8 mouse cellular contexts compared by ENCODE assay signal in genomic region chr9:20519949-20520348, GRCm38 (mm10). TPM values are rescaled to one million over a fixed set of nuclear protein-coding genes. Genes with fewer than 3 reads are reported as not detected.
DNase-seq lines count a peak whose midpoint lies in the region; ATAC-seq and TF ChIP-seq lines count a peak whose summit lies in the region.

No protein-coding gene starts in this region.

- ATAC-seq in hindbrain, embryonic 16.5 days: no peak

- peak overlapping the region; percentile 3; the same call in 1 of the 2 replicates for H3K9ac ChIP-seq in hindbrain, embryonic 16.5 days (ENCODE audit: low read depth, low read length)

- H3K27me3 ChIP-seq in hindbrain, embryonic 16.5 days (replicated peaks; ENCODE audit: control insufficient read depth, insufficient read depth, low read length): no peaks in the 10 kb centered on the region
- no peaks in the 10 kb centered on the region for H3K27me3 ChIP-seq in myocyte (ENCODE audit: control insufficient read depth, insufficient read depth, insufficient read length)

- WGBS in lung, adult 2 months: 36% methylated on average over 4 of the region's 4 CpGs
- WGBS in hindbrain, embryonic 16.5 days: 11% methylated on average over 4 of the region's 4 CpGs

- H3K79me2 ChIP-seq in myocyte (ENCODE audit: control insufficient read depth, insufficient read depth): peaks cover 60% of the 10 kb centered on the region

- H3ac ChIP-seq in myocyte (ENCODE audit: control insufficient read depth, insufficient read length): no peak overlapping the region

- H3K4me3 ChIP-seq in lung, adult 2 months (replicated peaks; ENCODE audit: extremely low read depth, low read depth, low read length): peak overlapping the region; percentile 58
- H3K4me3 ChIP-seq in cortical plate, adult 2 months (ENCODE audit: insufficient read depth, low read length): peak overlapping the region; percentile 32
- peak overlapping the region; percentile 45 for H3K4me3 ChIP-seq in hindbrain, embryonic 16.5 days (ENCODE audit: low read length)
- H3K4me3 ChIP-seq in myocyte: peak overlapping the region; percentile 83

- TF ChIP-seq POLR2A in lung, adult 2 months (IDR thresholded peaks at IDR 0.05; ENCODE audit: borderline replicate concordance, extremely low read depth, low read depth, low read length): no peak
- no peak for TF ChIP-seq POLR2A in cortical plate, adult 2 months (IDR thresholded peaks at IDR 0.05; ENCODE audit: extremely low read depth, insufficient read depth, low read length)
- no peak for TF ChIP-seq POLR2A in myocyte (IDR thresholded peaks at IDR 0.05; ENCODE audit: insufficient read length, low read depth)

- peak overlapping the region; percentile 77 for H3K4me2 ChIP-seq in hindbrain, embryonic 16.5 days (ENCODE audit: low read length)
- H3K4me2 ChIP-seq in myocyte (ENCODE audit: low read depth): peak overlapping the region; percentile 86

- H3K4me1 ChIP-seq in lung, adult 2 months (ENCODE audit: control insufficient read depth, insufficient read depth, low read length): peaks cover 7% of the 10 kb centered on the region
- peaks cover 3% of the 10 kb centered on the region; the same call in 1 of the 2 replicates for H3K4me1 ChIP-seq in cortical plate, adult 2 months (ENCODE audit: control insufficient read depth, insufficient read depth, low read length)
- peaks cover 29% of the 10 kb centered on the region for H3K4me1 ChIP-seq in hindbrain, embryonic 16.5 days (ENCODE audit: control insufficient read depth, insufficient read depth, low read depth, low read length)

- no peak for DNase-seq in lung, adult 2 months
- DNase-seq in lung, postnatal 14 days: no peak
- DNase-seq in cerebellum, adult 11-12 months: no peak
- no peak for DNase-seq in ovary, postnatal 14 days (ENCODE audit: low spot score)
- DNase-seq in layer of hippocampus, postnatal 14 days (ENCODE audit: low spot score in 2 of 2): no peak

- H3K9me3 ChIP-seq in hindbrain, embryonic 16.5 days (ENCODE audit: control insufficient read depth, low read length): no peaks in the 10 kb centered on the region

- no peaks in the 10 kb centered on the region for H3K36me3 ChIP-seq in hindbrain, embryonic 16.5 days (ENCODE audit: control insufficient read depth, insufficient read depth, low read length)
- peaks cover 6% of the 10 kb centered on the region for H3K36me3 ChIP-seq in myocyte (ENCODE audit: control insufficient read depth, insufficient read depth)

- TF ChIP-seq CTCF in lung, adult 2 months (IDR thresholded peaks at IDR 0.05; ENCODE audit: insufficient read depth, low read length): no peak
- TF ChIP-seq CTCF in cortical plate, adult 2 months (IDR thresholded peaks at IDR 0.05; ENCODE audit: extremely low read depth, insufficient read depth, low read length): no peak

- H3K27ac ChIP-seq in cortical plate, adult 2 months (ENCODE audit: insufficient read depth, low read length): no peak overlapping the region
- no peak overlapping the region for H3K27ac ChIP-seq in hindbrain, embryonic 16.5 days (ENCODE audit: low read depth, low read length)

TF ChIP-seq in myocyte, 11 proteins besides CTCF, POLR2A, EP300 and RAD21:
- TF ChIP-seq MAX (IDR thresholded peaks at IDR 0.05; ENCODE audit: low read depth) (no peak), MYOG (IDR thresholded peaks at IDR 0.05; ENCODE audit: control insufficient read depth in 1 of 3, insufficient read depth in 1 of 3, insufficient read length in 2 of 3, low read depth in 2 of 3) (no peak), SRF (IDR thresholded peaks at IDR 0.05; ENCODE audit: control insufficient read depth, insufficient read length, low read depth) (no peak), USF1 (IDR thresholded peaks at IDR 0.05; ENCODE audit: low read depth) (no peak), POLR2AphosphoS2 (IDR thresholded peaks at IDR 0.05; ENCODE audit: insufficient read length, low read depth) (no peak), E2F4 (IDR thresholded peaks at IDR 0.05; ENCODE audit: insufficient read depth) (no peak), MYOD1 (IDR thresholded peaks at IDR 0.05; ENCODE audit: control insufficient read depth in 1 of 3, insufficient read length in 2 of 3, low read depth in 2 of 3) (peak in 1 of 3 experiments; percentile 23)

RNA-seq across cellular contexts. Expression of gene Zfp266, which starts 1.3 kb away (rescaled TPM):
- polyA plus RNA-seq in lung, adult 2 months (2012; rRNA removed): 6.6 and 8.9 TPM in 2 replicates
- polyA plus RNA-seq in cortical plate, adult 2 months (2012; rRNA removed): 19.1 and 19.5 TPM in 2 replicates
- polyA plus RNA-seq in hindbrain, embryonic 16.5 days (2015; fragmentation: Nextera tagmentation; extraction: Ambion mirVana): 84.6 and 91.4 TPM in 2 replicates
- 5.8 TPM for polyA plus RNA-seq in myocyte (2012; fragmentation: generic; extraction: Trizol)
- total RNA-seq in layer of hippocampus, postnatal 14 days (2021): 10 to 100 TPM; 55.8 to 56.1 TPM

RNA-seq across cellular contexts. Expression of gene Zfp426, which starts 27.4 kb away (rescaled TPM):
- polyA plus RNA-seq in lung, adult 2 months (2012; rRNA removed): 4.6 and 5.0 TPM in 2 replicates
- 17.0 and 19.2 TPM in 2 replicates for polyA plus RNA-seq in cortical plate, adult 2 months (2012; rRNA removed)
- 31.6 and 33.9 TPM in 2 replicates for polyA plus RNA-seq in hindbrain, embryonic 16.5 days (2015; fragmentation: Nextera tagmentation; extraction: Ambion mirVana)
- 5.5 TPM for polyA plus RNA-seq in myocyte (2012; fragmentation: generic; extraction: Trizol)
- 10 to 100 TPM; 31.7 to 34.5 TPM for total RNA-seq in layer of hippocampus, postnatal 14 days (2021)

RNA-seq across cellular contexts. Expression of gene Zfp26, which starts 60.0 kb away (rescaled TPM):
- polyA plus RNA-seq in lung, adult 2 months (2012; rRNA removed): 1.5 and 2.8 TPM in 2 replicates
- polyA plus RNA-seq in cortical plate, adult 2 months (2012; rRNA removed): 8.6 and 9.6 TPM in 2 replicates
- polyA plus RNA-seq in hindbrain, embryonic 16.5 days (2015; fragmentation: Nextera tagmentation; extraction: Ambion mirVana): 12.3 and 13.8 TPM in 2 replicates
- 2.0 TPM for polyA plus RNA-seq in myocyte (2012; fragmentation: generic; extraction: Trizol)
- total RNA-seq in layer of hippocampus, postnatal 14 days (2021): 10 to 100 TPM; 25.3 to 28.6 TPM

Comparison
In these comparisons a context has a peak if more than half of its experiments do, and no peak if none do; other contexts are left out.
1. H3K4me3 ChIP-seq: peak in every context shown above with its lines; median percentile 83 in myocyte; 58 in lung, adult 2 months; 45 in hindbrain, embryonic 16.5 days; 32 in cortical plate, adult 2 months.